Mouse (Mus musculus) stomach, embryonic 16.5 days (tissue): ENCODE data around the gene Cdx2. TPM values are rescaled to one million over a fixed set of nuclear protein-coding genes. Genes with fewer than 3 reads are reported as not detected.

Experiments
- ATAC-seq: fragments of 200-750 bp; cut with Nextera tagmentation; 2 replicates; pipeline ENCODE4 v1.8.0; 2017; ENCODE audit warnings: moderate number of reproducible peaks, moderate TSS enrichment; ENCODE audit not compliant: insufficient read depth, low FRiP score
- H3K27ac ChIP-seq: fragments of 300-500 bp; sonication (generic); 2 replicates; pipeline ENCODE4 v1.5.1; 2014; ENCODE audit warnings: low read length
- H3K27me3 ChIP-seq: fragments of 300-500 bp; sonication (generic); 2 replicates; pipeline ENCODE4 v1.6.1; 2014; ENCODE audit warnings: low read length, control low read depth, mixed read lengths; ENCODE audit not compliant: control insufficient read depth, insufficient read depth
- H3K36me3 ChIP-seq: fragments of 300-500 bp; sonication (generic); 2 replicates; pipeline ENCODE4 v1.6.1; 2014; ENCODE audit warnings: low read length; ENCODE audit not compliant: control insufficient read depth, insufficient read depth
- H3K4me1 ChIP-seq: fragments of 300-500 bp; sonication (generic); 2 replicates; pipeline ENCODE4 v1.6.1; 2014; ENCODE audit warnings: low read length, control low read depth, mixed read lengths; ENCODE audit not compliant: control insufficient read depth, insufficient read depth
- H3K4me2 ChIP-seq: fragments of 300-500 bp; sonication (generic); 2 replicates; pipeline ENCODE4 v1.6.1; 2014; ENCODE audit warnings: low read depth, low read length, mixed read lengths
- H3K4me3 ChIP-seq: fragments of 300-500 bp; sonication (generic); replicated peaks from 2 replicates; pipeline ENCODE4 v1.5.1; 2014; ENCODE audit warnings: mild to moderate bottlenecking, low read length
- H3K9ac ChIP-seq: fragments of 300-500 bp; sonication (generic); 2 replicates; pipeline ENCODE4 v1.6.1; 2014; ENCODE audit warnings: low read length
- H3K9me3 ChIP-seq: fragments of 300-500 bp; sonication (generic); replicated peaks from 2 replicates; pipeline ENCODE4 v1.6.1; 2016; ENCODE audit warnings: low read length, control low read depth; ENCODE audit not compliant: control insufficient read depth
- WGBS: fragments of 180-500 bp; shearing (Covaris S2); extraction: QIAGEN DNeasy Blood & Tissue Kit; methylation state at CpG from one replicate; pipeline ENCODE4 v1.1.7; 2014; 5-methylcytosine and 5-hydroxymethylcytosine counted together
- polyA plus RNA-seq: library from polyadenylated mRNA; unstranded; fragments of >200 nt; fragmentation: Nextera tagmentation; extraction: Ambion mirVana; gene quantifications from 2 replicates; pipeline ENCODE4 v1.2.1, GENCODE M21; 2015

Gene Cdx2
- polyA plus RNA-seq, 1 experiment from 2014 or later: 3.4 TPM

DNA sequence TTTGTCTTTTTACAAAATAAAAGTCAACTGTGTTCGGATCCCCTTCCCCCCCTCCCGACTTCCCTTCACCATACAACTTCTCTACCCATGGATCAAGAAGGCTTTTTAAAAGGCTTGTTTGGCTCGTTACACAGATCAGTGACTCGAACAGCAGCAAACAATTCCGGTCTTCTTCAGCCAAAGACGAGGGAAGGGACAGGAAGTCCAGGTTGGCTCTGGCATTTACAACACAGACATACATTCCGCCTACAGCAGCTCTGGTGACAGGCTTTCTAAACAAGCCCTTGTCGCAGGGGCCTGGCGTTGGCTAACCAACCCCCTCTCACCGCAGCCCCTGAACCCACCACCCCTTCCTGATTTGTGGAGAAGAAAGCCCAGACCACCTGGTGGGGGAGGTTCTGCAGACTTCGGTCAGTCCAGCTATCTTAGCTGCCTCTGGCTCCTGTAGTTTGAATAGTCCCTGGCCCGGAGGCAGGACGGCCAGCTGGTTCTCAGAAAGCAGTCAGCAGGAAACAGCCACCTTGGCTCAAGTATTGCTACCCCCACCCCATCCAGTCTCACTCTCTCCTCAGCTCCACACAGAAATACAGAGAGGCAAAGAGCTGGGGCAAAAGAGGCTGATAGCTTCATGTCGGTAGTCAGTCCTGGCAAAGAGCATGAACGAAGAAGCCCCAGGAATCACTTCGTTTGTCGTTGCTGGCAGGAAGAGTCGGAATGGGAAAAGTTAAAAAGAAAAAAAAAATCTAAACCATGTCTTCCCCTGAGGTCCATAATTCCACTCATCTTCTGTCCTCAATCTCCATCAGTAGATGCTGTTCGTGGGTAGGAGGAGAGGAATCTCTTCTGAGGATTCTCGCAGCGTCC lies 5.9 kb downstream of the Cdx2 start:
- peak overlapping the region; percentile 5; the same call in 1 of the 2 replicates for H3K4me3 ChIP-seq
- no peaks in the 10 kb centered on the region for H3K36me3 ChIP-seq
- H3K27me3 ChIP-seq: peaks cover 81% of the 10 kb centered on the region
- no peak overlapping the region for H3K27ac ChIP-seq
- peaks cover 7% of the 10 kb centered on the region for H3K4me1 ChIP-seq
- H3K9me3 ChIP-seq: no peaks in the 10 kb centered on the region
- 0 out of 2 replicates have a peak overlapping the region, but pooled peaks have one; percentile 19 for H3K9ac ChIP-seq
- H3K4me2 ChIP-seq: no peak overlapping the region
- no peak for ATAC-seq
- 4% methylated on average over 21 of the region's 21 CpGs for WGBS

DNA sequence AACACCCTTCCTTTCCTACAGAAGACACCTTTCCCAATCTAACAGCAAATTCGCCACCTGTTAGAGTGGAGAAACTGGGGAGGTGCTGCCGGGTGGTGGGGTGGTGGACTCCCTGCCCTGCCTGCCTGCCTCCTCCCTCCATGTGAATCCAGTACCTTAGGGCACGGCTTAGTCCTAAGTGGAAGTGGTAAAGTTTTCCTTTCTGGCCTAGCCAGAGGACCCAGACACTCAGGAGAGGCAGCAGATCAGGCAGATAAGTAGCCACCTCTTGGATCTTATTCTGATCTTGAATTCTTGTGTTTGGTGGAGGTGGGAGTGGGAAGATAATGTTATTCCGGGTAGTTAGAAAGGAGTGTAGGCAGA lies 7.1 kb downstream of the Cdx2 start:
- no peak overlapping the region for H3K9ac ChIP-seq
- WGBS: 5% methylated on average over 4 of the region's 4 CpGs

DNA sequence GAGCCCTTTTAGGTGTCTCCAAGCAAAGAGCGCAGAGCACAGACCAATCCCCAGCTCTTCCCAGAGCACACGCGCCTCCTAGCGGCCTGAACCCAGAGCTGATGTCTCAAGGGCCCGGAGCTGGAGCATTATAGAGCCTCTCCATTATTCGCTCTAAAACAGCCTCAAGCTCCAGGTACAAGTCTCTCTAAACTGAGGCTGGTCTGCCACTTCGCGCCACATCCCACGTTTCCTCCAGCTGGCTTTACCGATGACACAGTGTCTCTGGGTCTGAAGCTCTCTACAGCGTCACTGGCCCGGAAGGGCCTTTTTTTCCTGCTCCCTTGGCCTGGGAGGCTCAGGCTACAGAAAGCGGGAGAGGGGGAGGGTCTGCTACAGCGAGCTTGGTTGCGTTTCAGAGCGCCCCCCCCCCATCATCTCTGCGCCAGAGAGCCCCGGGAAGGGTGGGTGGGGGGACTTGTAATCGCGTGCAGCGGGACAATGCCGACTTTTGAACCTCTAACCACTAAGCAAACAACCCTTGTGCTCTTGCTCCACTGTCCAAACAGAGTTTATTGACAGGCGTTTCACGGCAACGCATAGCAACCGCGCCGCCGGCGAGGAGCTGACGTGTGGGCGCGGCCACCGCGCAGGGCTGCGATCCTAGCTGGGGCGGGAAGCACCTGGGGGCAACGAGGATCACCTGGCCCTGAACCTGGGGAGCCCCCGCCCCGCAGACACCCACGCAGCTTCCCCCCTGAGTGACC lies 7.6 kb downstream of the Cdx2 start:
- H3K27me3 ChIP-seq: peaks cover 77% of the 10 kb centered on the region
- H3K4me1 ChIP-seq: peaks cover 7% of the 10 kb centered on the region; the same call in 1 of the 2 replicates
- no peaks in the 10 kb centered on the region for H3K9me3 ChIP-seq
- peak overlapping the region; percentile 16; the same call in 1 of the 2 replicates for H3K9ac ChIP-seq
- peak; percentile 89 for ATAC-seq
- H3K36me3 ChIP-seq: no peaks in the 10 kb centered on the region
- no peak overlapping the region for H3K27ac ChIP-seq
- peak overlapping the region; percentile 54 for H3K4me2 ChIP-seq
- WGBS: 1% methylated on average over 41 of the region's 41 CpGs
- peak overlapping the region; percentile 29 for H3K4me3 ChIP-seq

More for the DNA sequence above, 7.1 kb downstream of the Cdx2 start:
- Histone ChIP-seq H3K4me3 (0 out of 2 replicates have a peak overlapping the region, but pooled peaks have one; percentile 1), H3K4me2 (peak overlapping the region; percentile 54), H3K4me1 (peaks cover 7% of the 10 kb centered on the region; the same call in 1 of the 2 replicates), H3K27ac (no peak overlapping the region), H3K9me3 (no peaks in the 10 kb centered on the region), H3K27me3 (peaks cover 78% of the 10 kb centered on the region), H3K36me3 (no peaks in the 10 kb centered on the region)
- peak; percentile 48 for ATAC-seq

DNA sequence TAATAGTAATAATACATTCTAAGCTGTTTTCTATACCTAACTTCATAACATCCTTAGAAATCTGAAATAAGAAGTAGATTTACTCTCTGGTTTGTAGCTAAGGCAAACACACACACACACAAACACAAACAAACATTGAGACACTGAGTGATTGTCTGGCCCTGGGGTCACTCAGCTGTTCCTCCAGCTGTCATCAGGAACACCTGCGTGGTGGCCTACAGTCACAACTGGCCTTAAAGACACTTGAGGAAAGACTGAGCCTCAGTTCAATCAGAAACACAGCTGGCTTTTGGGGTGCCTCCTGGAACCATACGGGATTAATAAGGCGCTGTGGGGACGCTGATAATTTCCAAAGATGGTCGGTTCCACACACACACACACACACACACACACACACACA lies 9.8 kb downstream of the Cdx2 start:
- 47% methylated on average over 5 of the region's 5 CpGs for WGBS
- no peak overlapping the region for H3K9ac ChIP-seq

DNA sequence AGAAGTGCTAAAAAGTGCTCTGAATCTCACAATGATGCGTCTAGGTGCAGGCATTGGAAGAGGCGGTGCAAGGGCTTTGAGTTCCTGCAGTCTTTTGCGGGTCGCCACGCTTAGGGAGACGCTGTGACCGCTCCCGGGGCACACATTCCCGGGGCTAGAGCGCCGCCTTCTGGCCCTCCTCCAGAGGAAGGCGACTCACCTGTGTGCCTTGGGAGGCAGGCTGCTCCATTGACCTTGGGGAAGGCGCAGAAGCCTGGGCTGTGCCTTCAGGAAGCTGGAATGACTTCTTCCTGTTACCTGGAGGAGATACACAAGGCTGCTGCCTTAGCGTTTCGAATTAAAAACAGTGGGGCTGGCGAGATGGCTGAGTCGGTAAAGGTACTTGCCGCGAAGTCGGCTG lies 12.9 kb downstream of the Cdx2 start:
- H3K4me2 ChIP-seq: no peak overlapping the region
- H3K4me1 ChIP-seq: peaks cover 11% of the 10 kb centered on the region
- peak; percentile 45; the same call in 1 of the 2 replicates for ATAC-seq
- no peak overlapping the region for H3K4me3 ChIP-seq
- no peak overlapping the region for H3K27ac ChIP-seq
- 15% methylated on average over 20 of the region's 20 CpGs for WGBS
- H3K36me3 ChIP-seq: no peaks in the 10 kb centered on the region
- no peaks in the 10 kb centered on the region for H3K9me3 ChIP-seq
- no peak overlapping the region for H3K9ac ChIP-seq
- H3K27me3 ChIP-seq: peaks cover 47% of the 10 kb centered on the region

More for the DNA sequence above, 9.8 kb downstream of the Cdx2 start:
- Histone ChIP-seq H3K27ac (no peak overlapping the region), H3K4me1 (peaks cover 16% of the 10 kb centered on the region; the same call in 1 of the 2 replicates), H3K4me3 (no peak overlapping the region), H3K36me3 (no peaks in the 10 kb centered on the region), H3K9me3 (no peaks in the 10 kb centered on the region), H3K4me2 (no peak overlapping the region), H3K27me3 (peaks cover 75% of the 10 kb centered on the region)
- no peak for ATAC-seq

DNA sequence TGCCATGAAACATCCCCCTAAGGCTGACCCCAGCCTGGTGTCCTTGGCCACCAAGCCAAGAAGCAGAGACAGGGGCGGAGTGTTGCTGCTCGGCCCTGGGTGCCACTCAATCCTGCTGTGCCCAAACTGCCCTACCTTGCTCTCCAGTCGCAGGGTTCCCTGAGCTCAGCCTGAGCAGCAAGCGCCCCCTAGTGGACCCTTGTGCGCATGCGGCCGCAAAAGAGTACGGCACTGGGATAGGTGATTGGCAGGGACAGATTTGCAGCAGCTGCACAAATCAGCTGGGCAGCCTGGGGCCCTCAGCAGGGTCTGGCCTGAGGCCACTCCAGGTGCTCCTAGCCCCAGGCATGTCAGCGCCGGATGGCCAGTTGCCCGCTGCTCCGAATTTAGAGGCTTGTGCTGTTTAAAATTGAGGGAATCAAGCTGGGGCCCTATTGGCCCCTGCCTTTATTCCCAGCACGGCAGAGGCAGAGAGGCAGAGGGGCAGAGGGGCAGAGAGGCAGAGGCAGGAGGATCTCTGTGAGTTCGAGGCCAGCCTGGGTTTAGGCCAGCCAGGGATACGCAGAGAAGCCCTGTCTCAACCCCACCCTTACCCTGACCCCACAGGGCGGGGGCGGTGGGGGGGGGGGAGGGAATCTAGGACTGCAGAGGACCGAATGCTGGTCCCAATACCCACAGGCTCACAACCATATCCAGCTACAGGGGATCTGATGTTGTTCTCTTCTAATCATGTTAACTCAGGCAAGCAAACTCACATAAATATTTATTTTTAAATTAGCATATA lies 13.8 kb downstream of the Cdx2 start:
- Histone ChIP-seq H3K9me3 (no peaks in the 10 kb centered on the region), H3K4me1 (peaks cover 9% of the 10 kb centered on the region), H3K4me2 (peak overlapping the region; percentile 5; the same call in 1 of the 2 replicates), H3K27ac (peak overlapping the region; percentile 64), H3K36me3 (no peaks in the 10 kb centered on the region), H3K27me3 (peaks cover 40% of the 10 kb centered on the region), H3K4me3 (no peak overlapping the region), H3K9ac (no peak overlapping the region)
- peak; percentile 86 for ATAC-seq
- WGBS: 16% methylated on average over 18 of the region's 18 CpGs

DNA sequence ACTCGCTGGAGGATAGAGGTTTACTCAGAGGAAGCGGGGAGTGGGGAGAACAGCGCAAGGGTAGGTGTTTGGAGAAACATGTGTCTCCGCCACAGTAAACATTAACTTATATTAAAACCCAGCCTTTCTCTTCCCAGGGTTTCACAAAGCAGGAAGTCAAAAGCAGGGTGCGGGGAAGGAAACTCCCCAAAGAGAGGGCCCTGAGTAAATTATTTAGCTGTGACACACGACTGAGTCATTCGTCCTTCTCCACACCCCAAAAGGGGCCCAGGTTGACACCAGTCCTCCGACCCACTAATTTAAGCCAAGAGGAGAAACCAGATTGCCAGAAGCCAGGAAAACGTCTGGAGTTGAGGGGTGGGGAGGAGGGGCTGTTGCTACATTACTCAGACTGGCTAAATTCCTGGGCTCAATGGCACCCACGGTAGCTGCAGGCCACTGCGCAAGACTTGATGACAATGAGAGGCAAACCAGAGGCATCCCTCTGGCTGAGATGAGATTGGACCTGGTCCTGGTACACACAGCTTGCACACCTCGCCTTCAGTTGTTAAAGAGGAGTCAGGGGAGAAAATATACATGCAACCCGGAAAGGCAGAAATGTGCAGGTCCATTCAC lies 14.5 kb downstream of the Cdx2 start:
- Histone ChIP-seq H3K9ac (0 out of 2 replicates have a peak overlapping the region, but pooled peaks have one; percentile 12), H3K36me3 (no peaks in the 10 kb centered on the region), H3K27ac (peak overlapping the region; percentile 64), H3K27me3 (peaks cover 33% of the 10 kb centered on the region), H3K4me1 (peaks cover 9% of the 10 kb centered on the region), H3K4me3 (no peak overlapping the region), H3K9me3 (no peaks in the 10 kb centered on the region), H3K4me2 (peak overlapping the region; percentile 5)
- 23% methylated on average over 13 of the region's 13 CpGs for WGBS
- peak; percentile 59; the same call in 1 of the 2 replicates for ATAC-seq

DNA sequence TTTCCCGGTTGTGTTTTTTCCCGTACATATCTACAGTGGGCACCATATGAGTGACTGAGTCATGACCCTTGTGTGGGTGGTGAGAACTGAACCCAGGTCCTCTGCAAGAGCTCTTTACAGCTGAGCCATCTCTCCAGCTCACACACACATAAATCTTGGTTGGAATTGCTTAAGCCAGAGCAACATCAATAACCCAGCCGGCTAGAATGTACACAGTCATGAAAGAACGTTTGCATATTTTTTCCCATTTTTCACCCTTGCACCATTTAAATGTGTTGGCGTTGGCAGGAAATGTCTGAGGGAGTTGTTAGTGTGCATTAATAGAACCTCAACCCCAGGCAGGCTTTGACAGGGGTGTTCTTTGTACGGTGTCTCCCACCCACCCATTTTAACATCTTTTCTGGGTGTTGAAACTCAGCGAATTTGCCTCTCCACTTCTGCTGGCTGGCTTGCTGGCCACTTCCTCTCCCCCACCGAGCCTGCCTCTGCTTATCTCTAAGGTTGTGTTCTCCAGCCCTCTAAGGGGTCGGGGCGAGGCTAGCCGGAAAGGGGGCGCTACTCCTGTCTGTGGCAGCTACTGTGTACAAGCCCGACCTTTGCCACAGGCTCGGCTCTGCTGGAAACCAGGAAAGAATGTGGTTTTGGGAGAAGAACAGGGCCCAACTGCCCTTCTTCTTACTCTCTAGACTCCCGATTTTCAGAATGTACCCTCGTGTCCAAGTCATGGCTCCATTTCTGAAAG lies 15.1 kb downstream of the Cdx2 start:
- ATAC-seq: no peak
- Histone ChIP-seq H3K27ac (peak overlapping the region; percentile 64), H3K4me1 (peaks cover 9% of the 10 kb centered on the region), H3K4me2 (peak overlapping the region; percentile 5), H3K27me3 (peaks cover 34% of the 10 kb centered on the region), H3K4me3 (no peak overlapping the region), H3K9ac (0 out of 2 replicates have a peak overlapping the region, but pooled peaks have one; percentile 12), H3K36me3 (no peaks in the 10 kb centered on the region), H3K9me3 (no peaks in the 10 kb centered on the region)
- 13% methylated on average over 16 of the region's 16 CpGs for WGBS
